ENCODE assay signal across 16 mouse cellular contexts in the genomic region with DNA sequence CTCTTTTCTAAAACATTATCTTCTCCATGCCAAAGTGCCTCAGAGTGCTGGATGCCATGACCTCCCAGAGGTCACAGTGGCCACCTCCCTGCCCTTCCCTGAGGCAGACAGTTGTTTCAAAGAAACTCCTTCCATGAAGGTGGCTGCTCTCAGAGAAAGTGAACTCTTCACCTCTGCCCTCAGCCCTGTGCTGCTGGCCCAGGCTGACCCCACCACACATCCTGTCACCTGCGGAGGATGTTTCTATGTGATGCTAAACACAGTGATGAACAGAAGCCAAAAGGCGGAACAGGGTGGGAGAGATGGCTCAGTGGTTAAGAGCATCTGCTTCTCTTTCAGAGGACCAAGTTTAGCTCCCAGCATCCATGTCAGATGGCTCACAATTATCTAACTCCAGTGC.
"Had no signal": no experiment of that assay in that cellular context is flagged by ENCODE, and none has a peak within 500 bp of the region (broad histone marks: within the 10 kb centered on the region; RNA-seq: fewer than 3 reads in every experiment).

No protein-coding gene starts in this region.

- H3K4me2 ChIP-seq: limb, embryonic 15.5 days; neural tube, embryonic 15.5 days had no signal

- DNase-seq: kidney, adult 11 months; kidney, adult 9 months; kidney, postnatal 36 days; lung, adult 2 months; lung, postnatal 4 days; midbrain, embryonic 14.5 days; right cerebral cortex, adult 18-20 months; right cerebral cortex, postnatal 25 days had no signal

- H3K9me3 ChIP-seq: limb, embryonic 15.5 days; midbrain, embryonic 10.5 days; neural tube, embryonic 15.5 days had no signal

- H3K9ac ChIP-seq: limb, embryonic 15.5 days; liver, embryonic 14.5 days; neural tube, embryonic 15.5 days had no signal

- H3K4me3 ChIP-seq: layer of hippocampus, adult 2 months; limb, embryonic 15.5 days; midbrain, embryonic 10.5 days; myocyte; neural tube, embryonic 15.5 days had no signal

- ATAC-seq: lung, postnatal 0 days had no signal

- H3K27me3 ChIP-seq: limb, embryonic 15.5 days; neural tube, embryonic 15.5 days had no signal

- H3K27ac ChIP-seq: kidney, postnatal 0 days; limb, embryonic 15.5 days; liver, embryonic 14.5 days; midbrain, embryonic 10.5 days; neural tube, embryonic 15.5 days had no signal
